Mouse (Mus musculus): ENCODE results near the gene Wdfy3.

GRCm38 (mm10) chr5:101863946-101864345 lies 205.8 kb downstream of the Wdfy3 start:
- TF ChIP-seq CTCF (IDR thresholded peaks at IDR 0.05; ENCODE audit: low read depth) (no peak), EP300 (IDR thresholded peaks at IDR 0.05; ENCODE audit: low read depth) (no peak)
